Mouse (Mus musculus): ENCODE results near the gene Espn. TPM values are rescaled to one million over a fixed set of nuclear protein-coding genes. Genes with fewer than 3 reads are reported as not detected.

Gene Espn
- total RNA-seq, 2 experiments from 2014 or later: 1.8 to 2.7 TPM

- no peak for DNase-seq
- intact Hi-C loops (cut with DNase I): no loop called here
Observed at GRCm38 (mm10) chr4:152079261-152079660, 72.9 kb downstream of the Espn start.

GRCm38 (mm10) chr4:152078105-152078530, 74.1 kb downstream of the Espn start:
- intact Hi-C loops (cut with DNase I): no loop called here
- DNase-seq: no peak

GRCm38 (mm10) chr4:152077191-152077590, 75.0 kb downstream of the Espn start:
- DNase-seq: no peak

GRCm38 (mm10) chr4:152074548-152074947, 77.6 kb downstream of the Espn start:
- DNase-seq: no peak
- intact Hi-C loops (cut with DNase I): no loop called here

More at GRCm38 (mm10) chr4:152077191-152077590, 75.0 kb downstream of the Espn start:
- intact Hi-C loops (cut with DNase I): no loop called here

- intact Hi-C loops (cut with DNase I): no loop called here
- no peak for DNase-seq
Observed at GRCm38 (mm10) chr4:152073715-152074114, 78.5 kb downstream of the Espn start.

GRCm38 (mm10) chr4:152072655-152073054, 79.5 kb downstream of the Espn start:
- no peak for DNase-seq

GRCm38 (mm10) chr4:152072121-152072601, 80.0 kb downstream of the Espn start, which contains the start of gene Plekhg5:
Gene Plekhg5 (plus strand): TSS chr4:152072498.
- intact Hi-C loops (cut with DNase I): no loop called here

More at GRCm38 (mm10) chr4:152072655-152073054, 79.5 kb downstream of the Espn start:
- intact Hi-C loops (cut with DNase I): no loop called here

GRCm38 (mm10) chr4:152070494-152071396, 81.4 kb downstream of the Espn start:
- intact Hi-C loops (cut with DNase I): no loop called here

More at GRCm38 (mm10) chr4:152072121-152072601, 80.0 kb downstream of the Espn start, which contains the start of gene Plekhg5:
- DNase-seq: peak; percentile 62 to 68

More at GRCm38 (mm10) chr4:152070494-152071396, 81.4 kb downstream of the Espn start:
- no peak for DNase-seq

Other genes starting within 250 kb of the Espn start
- 10 to 100 TPM; 72.7 to 88.8 TPM for gene Dnajc11, start 218.7 kb downstream of the Espn start, total RNA-seq (2021)
- 10 to 100 TPM; 12.8 to 12.9 TPM for gene Thap3, start 163.4 kb downstream of the Espn start, total RNA-seq (2021)
- 1 to 10 TPM; 6.4 to 7.0 TPM for gene Phf13, start 156.1 kb downstream of the Espn start, total RNA-seq (2021)
- 10 to 100 TPM; 86.2 to 91.5 TPM for gene Klhl21, start 143.6 kb downstream of the Espn start, total RNA-seq (2021)
- 1 to 10 TPM; 3.5 to 4.4 TPM for gene Zbtb48, start 124.7 kb downstream of the Espn start, total RNA-seq (2021)
- not detected for gene Tas1r1, start 113.8 kb downstream of the Espn start, total RNA-seq (2021)
- 10 to 100 TPM; 10.1 to 10.5 TPM for gene Nol9, start 113.0 kb downstream of the Espn start, total RNA-seq (2021)
- 10 to 100 TPM; 14.9 to 21.9 TPM for gene Plekhg5, start 79.9 kb downstream of the Espn start, total RNA-seq (2021)
- gene Tnfrsf25, start 36.4 kb downstream of the Espn start, total RNA-seq (2021): 1 to 10 TPM in 1 of 2 experiments, under 1 TPM in 1; 0.81 to 3.2 TPM
- not detected for gene Hes2, start 6.5 kb upstream of the Espn start, total RNA-seq (2021)
- gene Acot7, start 25.8 kb upstream of the Espn start, total RNA-seq (2021): 10 to 100 TPM; 58.7 to 59.1 TPM
- gene Gpr153, start 121.9 kb upstream of the Espn start, total RNA-seq (2021): 10 to 100 TPM; 10.7 to 14.0 TPM
- not detected for gene Hes3, start 139.3 kb upstream of the Espn start, total RNA-seq (2021)
- gene Icmt, start 144.9 kb upstream of the Espn start, total RNA-seq (2021): 10 to 100 TPM; 25.4 to 25.8 TPM
- 10 to 100 TPM; 50.2 to 68.0 TPM for gene Rnf207, start 166.6 kb upstream of the Espn start, total RNA-seq (2021)
- gene Rpl22, start 173.4 kb upstream of the Espn start, total RNA-seq (2021): 100 to 1,000 TPM; 276 to 293 TPM
- under 1 TPM; 0.16 to 0.58 TPM for gene Chd5, start 186.3 kb upstream of the Espn start, total RNA-seq (2021)

Data from heart, postnatal 36 days (tissue).